Mouse (Mus musculus): ENCODE results near the gene Lsm2.

Lsm2 gene

DNA sequence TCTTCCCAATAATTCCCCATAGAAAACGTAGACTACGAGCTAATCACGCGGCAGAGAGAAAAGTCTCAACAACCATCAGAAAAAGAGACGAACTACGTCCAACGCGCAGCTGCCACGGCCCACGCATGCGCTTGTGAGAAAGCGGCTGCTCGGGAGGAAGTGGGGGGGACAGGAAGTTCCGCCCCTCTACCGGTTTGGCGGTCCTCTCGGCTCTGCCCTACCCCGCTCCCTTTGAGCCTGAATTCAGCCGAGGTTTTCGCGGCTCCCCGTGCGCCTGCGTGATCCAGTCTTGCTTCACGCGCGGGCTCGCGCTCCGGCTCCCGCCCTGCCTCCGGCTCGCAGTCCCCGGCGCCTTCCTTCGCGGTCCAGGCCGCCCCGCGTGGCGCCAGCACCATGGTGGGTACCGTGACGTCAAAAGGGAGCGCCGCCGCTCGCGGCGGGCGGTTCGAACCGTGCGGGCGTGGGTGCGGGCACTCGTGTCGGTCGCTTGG is at the start of gene Lsm2:
Gene Lsm2 (plus strand): TSS at position 173 of the 491 bp plus-strand sequence.
- CTCF ChIA-PET: interaction anchor here (0.6 kb wide), 1 partner anchor 103 kb away, joined by 10 read pairs; no protein-coding TSS in a partner anchor

GRCm38 (mm10) chr17:34932287-34932686 is 49.4 kb upstream of the Lsm2 start:
- CTCF ChIA-PET: no interaction called here

GRCm38 (mm10) chr17:34934031-34934430 is 47.6 kb upstream of the Lsm2 start:
- CTCF ChIA-PET: no interaction called here

GRCm38 (mm10) chr17:34934830-34935229 is 46.8 kb upstream of the Lsm2 start:
- CTCF ChIA-PET: no interaction called here

GRCm38 (mm10) chr17:34937960-34938505 is 43.6 kb upstream of the Lsm2 start:
- CTCF ChIA-PET: no interaction called here

GRCm38 (mm10) chr17:34941344-34942041 is 40.2 kb upstream of the Lsm2 start:
- CTCF ChIA-PET: interaction anchor here (0.7 kb wide), 1 partner anchor 51 kb away, joined by 7 read pairs; no protein-coding TSS in a partner anchor

DNA sequence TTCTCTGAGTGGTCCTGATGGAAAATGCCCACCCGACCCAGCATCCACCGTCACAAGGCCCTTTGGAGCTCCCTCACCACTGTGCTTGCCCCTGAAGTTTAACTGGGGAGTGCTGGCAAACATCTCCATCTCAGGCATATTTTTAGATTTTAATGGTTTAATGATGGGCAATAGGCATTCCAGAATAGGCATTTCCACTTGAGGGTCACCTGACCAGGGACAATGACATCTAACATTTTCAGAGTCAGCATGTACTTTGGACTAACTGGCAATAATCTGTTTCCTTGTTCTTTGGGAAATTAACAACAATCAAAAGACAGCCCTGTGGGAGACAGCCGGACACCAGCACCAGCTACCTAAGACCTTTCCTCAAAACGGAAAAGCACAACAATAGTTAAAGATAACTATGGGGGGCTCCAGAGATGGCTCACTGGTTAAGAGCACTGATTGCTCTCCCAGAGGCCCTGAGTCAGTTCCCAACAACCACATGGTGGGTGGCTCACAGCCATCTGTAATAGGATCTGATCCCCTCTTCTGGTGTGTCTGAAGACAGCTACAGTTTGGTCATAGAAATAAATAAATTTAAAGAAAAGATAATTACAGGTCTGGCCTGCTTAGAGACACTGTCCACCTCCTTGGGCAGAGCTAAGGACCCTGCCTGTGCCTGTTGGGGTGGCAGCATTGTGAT is 38.4 kb upstream of the Lsm2 start:
- CTCF ChIA-PET: interaction anchor here (0.6 to 0.8 kb wide), 2 partner anchors 32 to 117 kb away, joined by 3 to 5 read pairs; no protein-coding TSS in a partner anchor

- CTCF ChIA-PET: no interaction called here
These were observed 37.3 kb upstream of the Lsm2 start for GRCm38 (mm10) chr17:34944362-34944761.

DNA sequence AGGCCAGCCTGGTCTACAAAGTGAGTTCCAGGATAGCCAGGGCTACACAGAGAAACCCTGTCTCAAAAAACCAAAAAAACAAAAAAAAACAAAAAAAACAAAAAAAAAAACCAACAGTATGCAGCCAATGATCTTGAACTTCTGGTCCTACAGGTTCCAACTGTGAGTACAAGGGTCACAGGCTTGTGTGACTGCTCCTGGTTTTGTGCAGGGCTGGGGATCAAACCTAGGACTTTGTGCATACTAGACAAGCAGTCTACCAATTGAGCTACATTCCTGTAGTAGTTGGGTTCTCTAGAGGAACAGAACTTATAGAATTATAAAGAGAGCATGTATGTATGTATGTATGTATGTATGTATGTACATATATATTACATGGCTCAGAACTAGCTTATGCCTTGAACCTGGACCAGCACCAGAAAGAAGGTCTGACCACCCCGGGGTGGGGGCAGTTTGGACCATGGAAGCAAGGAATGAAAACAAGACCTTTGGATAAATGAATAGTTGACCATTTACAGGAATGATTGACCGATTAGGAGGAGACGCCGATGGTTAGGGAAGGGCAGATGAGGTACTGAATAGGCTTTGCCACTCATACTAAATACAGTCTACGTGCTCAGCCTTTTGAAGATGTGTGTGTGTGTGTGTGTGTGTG is 35.0 kb upstream of the Lsm2 start:
- CTCF ChIA-PET: interaction anchor here (0.6 kb wide), 1 partner anchor 11 kb away, joined by 7 read pairs; no protein-coding TSS in a partner anchor

DNA sequence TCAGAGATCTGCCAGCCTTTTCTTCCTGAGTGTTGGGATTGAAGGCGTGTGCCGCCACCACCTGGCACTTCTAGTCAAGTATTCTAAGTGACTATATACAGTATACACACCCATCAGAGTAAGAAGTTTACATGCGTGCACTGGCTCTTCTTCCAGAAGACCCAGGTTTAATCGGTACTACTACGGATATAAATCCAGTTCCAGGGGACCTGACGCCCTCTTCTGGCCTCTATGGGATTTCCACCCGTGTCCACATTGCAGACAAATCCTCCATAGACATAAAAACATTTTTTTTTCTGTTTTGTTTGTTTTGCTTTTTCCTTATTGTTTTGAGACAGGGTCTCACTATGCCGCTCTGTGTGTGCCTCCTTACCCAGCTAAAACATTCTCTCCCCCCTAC is 34.1 kb upstream of the Lsm2 start:
- CTCF ChIA-PET: interaction anchor here (0.6 to 1.0 kb wide), 3 partner anchors 17 to 48 kb away, joined by 3 to 18 read pairs (median 3); partner anchors contain the start of gene Neu1

DNA sequence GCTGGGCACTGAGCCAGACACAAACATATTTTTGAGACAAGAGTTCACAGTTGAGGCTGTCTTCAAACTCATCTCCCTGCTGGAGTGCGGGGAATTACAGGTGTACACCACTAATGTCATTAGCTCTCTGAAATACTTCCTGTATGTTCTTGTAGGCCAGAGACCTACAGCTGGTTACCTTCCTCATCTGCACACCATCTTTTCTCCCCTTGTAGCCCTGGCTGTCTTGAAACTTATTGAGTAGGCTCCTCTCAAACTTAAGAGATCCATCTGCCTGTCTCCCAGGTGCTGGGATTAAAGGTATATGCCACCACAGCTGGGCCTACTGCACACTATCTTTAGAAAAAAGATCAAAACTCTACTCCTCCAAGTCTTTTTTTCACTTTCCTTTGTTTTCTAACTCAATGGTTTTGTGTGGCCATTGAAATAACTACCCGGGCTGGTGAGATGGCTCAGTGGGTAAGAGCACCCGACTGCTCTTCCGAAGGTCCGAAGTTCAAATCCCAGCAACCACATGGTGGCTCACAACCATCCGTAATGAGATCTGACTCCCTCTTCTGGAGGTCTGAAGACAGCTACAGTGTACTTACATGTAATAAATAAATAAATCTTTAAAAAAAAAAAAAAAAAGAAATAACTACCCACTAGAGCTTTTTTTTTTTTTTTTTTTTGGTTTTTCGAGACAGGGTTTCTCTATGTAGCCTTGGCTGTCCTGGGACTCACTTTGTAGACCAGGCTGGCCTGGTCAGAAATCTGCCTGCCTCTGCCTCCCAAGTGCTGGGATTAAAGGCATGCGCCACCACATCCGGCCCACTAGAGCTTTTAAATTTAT is 32.7 kb upstream of the Lsm2 start:
- CTCF ChIA-PET: interaction anchor here (0.6 to 0.8 kb wide), 3 partner anchors 140 to 222 kb away, joined by 3 to 11 read pairs (median 3); no protein-coding TSS in a partner anchor

GRCm38 (mm10) chr17:34949553-34949969 is 32.1 kb upstream of the Lsm2 start:
- CTCF ChIA-PET: no interaction called here

- CTCF ChIA-PET: no interaction called here
These were observed 30.9 kb upstream of the Lsm2 start for GRCm38 (mm10) chr17:34950514-34951455.

DNA sequence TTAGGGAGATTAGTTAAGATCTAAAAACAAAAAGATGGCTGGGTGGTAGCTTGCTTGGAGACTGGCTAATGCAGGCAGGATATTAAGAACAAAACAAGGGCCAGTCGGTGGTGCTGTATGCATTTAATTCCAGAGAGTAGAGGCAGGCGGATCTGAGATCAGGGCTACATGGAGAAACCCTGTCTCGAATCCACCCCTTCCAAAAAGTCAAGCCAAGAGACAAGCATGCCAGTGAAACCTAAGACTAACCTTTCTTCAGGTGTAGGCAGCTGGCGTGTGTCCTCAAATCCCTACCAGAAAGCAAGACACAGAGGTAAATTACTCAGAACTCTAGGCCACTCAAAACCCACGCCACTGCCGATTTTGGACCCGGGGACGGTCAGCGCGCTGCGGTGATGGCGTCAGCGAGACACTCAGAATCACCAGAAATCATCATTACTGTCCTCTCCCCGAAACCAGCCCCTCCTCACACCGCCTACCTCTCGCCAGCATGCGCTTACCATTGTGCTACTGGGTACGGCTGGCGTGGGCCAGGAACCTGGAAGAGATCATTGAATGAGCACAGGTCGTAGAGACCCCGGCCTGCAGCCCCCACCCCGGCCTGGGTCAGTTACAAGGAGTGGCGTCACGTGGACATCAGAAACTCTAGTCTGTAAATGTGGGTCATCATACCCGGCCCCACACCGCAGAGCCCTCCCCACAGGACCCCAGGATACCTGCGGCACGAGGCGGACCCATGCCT is 29.9 kb upstream of the Lsm2 start:
- CTCF ChIA-PET: interaction anchor here (0.6 to 0.7 kb wide), 2 partner anchors 42 to 306 kb away, joined by 3 read pairs; no protein-coding TSS in a partner anchor

GRCm38 (mm10) chr17:34952378-34953040 is 29.2 kb upstream of the Lsm2 start:
- CTCF ChIA-PET: interaction anchor here (0.6 to 0.7 kb wide), 2 partner anchors 41 to 305 kb away, joined by 3 read pairs; no protein-coding TSS in a partner anchor

GRCm38 (mm10) chr17:34953258-34953657 is 28.4 kb upstream of the Lsm2 start:
- CTCF ChIA-PET: no interaction called here

- CTCF ChIA-PET: no interaction called here
These were observed 27.8 kb upstream of the Lsm2 start for GRCm38 (mm10) chr17:34953904-34954303.

- CTCF ChIA-PET: no interaction called here
These were observed 26.8 kb upstream of the Lsm2 start for GRCm38 (mm10) chr17:34954831-34955230.

Data from spleen, embryonic (tissue).